Mouse (Mus musculus) hindbrain, embryonic 10.5 days (tissue): ENCODE measurements around the gene Mrps14. TPM values are rescaled to one million over a fixed set of nuclear protein-coding genes. Genes with fewer than 3 reads are reported as not detected.

Source experiments
- DNase-seq: peaks from one replicate; pipeline ENCODE4 v3.0.0-alpha.2; 2017; ENCODE audit warnings: low spot score
- H3K27ac ChIP-seq: fragments of 300-500 bp; sonication (generic); 2 replicates; pipeline ENCODE4 v1.5.1; 2016; ENCODE audit warnings: mild to moderate bottlenecking, moderate library complexity
- H3K27me3 ChIP-seq: fragments of 300-500 bp; sonication (generic); 2 replicates; pipeline ENCODE4 v1.6.1; 2016; ENCODE audit warnings: mild to moderate bottlenecking; ENCODE audit not compliant: poor library complexity, insufficient read depth, severe bottlenecking
- H3K36me3 ChIP-seq: fragments of 300-500 bp; sonication (generic); 2 replicates; pipeline ENCODE4 v1.6.1; 2016; ENCODE audit warnings: mild to moderate bottlenecking, moderate library complexity
- H3K4me1 ChIP-seq: fragments of 300-500 bp; sonication (generic); replicated peaks from 2 replicates; pipeline ENCODE4 v1.6.1; 2016; ENCODE audit warnings: mild to moderate bottlenecking
- H3K4me3 ChIP-seq: fragments of 300-500 bp; sonication (generic); 2 replicates; pipeline ENCODE4 v1.5.1; 2016; ENCODE audit warnings: mild to moderate bottlenecking, moderate library complexity
- H3K9me3 ChIP-seq: fragments of 300-500 bp; sonication (generic); 2 replicates; pipeline ENCODE4 v1.6.1; 2016; ENCODE audit warnings: mild to moderate bottlenecking, moderate library complexity
- WGBS: fragments of 180-500 bp; shearing (Covaris S2); methylation state at CpG from one replicate; pipeline ENCODE4 v1.1.7; 2016; 5-methylcytosine and 5-hydroxymethylcytosine counted together
- polyA plus RNA-seq: library from polyadenylated mRNA; unstranded; fragments of >200 nt; fragmentation: Nextera tagmentation; extraction: Ambion mirVana; gene quantifications from 2 replicates; pipeline ENCODE4 v1.2.1, GENCODE M21; 2016

The Mrps14 gene
- polyA plus RNA-seq, 1 experiment from 2014 or later, result 240 TPM

DNA sequence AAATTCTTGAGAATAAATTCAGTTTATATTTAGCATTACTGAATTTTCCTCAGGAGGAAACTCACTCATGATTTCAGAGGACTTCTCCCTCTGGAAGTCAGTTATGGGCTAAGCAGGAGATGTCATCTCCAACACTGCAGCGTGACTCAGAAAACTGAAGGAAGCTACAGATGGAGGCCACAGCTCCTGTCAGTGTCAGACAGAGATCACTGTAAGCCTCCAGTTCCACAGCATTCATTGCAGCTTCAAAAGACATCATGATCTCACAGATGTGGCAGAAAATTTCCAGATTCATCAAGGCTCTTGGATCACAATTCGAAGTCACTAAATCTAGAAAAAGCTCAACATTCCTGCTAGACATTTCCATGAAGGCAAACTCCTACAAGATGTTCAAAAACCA lies 43.0 kb downstream of the Mrps14 start:
- Histone ChIP-seq H3K9me3 (0 out of 2 replicates have a peak, but pooled peaks cover 3% of the 10 kb centered on the region), H3K27ac (no peak overlapping the region), H3K27me3 (no peaks in the 10 kb centered on the region), H3K36me3 (no peaks in the 10 kb centered on the region), H3K4me1 (no peaks in the 10 kb centered on the region), H3K4me3 (no peak overlapping the region)
- 97% methylated on average over 2 of the region's 2 CpGs for WGBS
- DNase-seq, result no peak

DNA sequence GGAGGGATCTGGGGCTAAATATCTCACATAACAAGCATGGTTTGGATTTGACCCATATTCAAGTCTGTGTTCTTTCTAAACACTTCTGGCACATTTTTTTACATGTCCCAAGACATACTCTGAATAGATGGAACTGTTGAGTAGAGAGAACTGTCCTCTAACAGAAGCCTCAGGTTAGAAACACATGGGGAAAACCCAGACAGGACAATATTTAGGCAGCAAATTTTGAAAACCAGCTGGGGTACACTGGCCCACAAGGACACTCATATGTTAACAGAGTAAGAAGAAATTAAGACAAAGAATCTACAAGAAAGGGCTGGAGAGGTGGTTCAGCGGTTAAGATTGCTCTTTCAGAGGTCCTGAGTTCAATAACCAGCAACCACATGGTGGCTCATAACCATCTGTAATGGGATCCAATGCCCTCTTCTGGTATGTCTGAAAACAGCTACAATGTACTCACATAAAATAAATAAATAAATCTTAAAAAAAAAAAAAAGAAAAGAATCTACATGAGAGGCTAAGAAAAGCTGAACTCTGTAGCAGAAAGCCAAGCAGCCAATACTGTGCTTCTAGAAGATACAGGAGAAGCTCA lies 43.9 kb downstream of the Mrps14 start:
- H3K36me3 ChIP-seq, result no peaks in the 10 kb centered on the region
- no peak overlapping the region for H3K4me3 ChIP-seq
- H3K27me3 ChIP-seq, result no peaks in the 10 kb centered on the region
- H3K27ac ChIP-seq, result no peak overlapping the region
- no peaks in the 10 kb centered on the region for H3K4me1 ChIP-seq
- 89% methylated on average over 1 of the region's 1 CpGs for WGBS
- DNase-seq, result no peak
- H3K9me3 ChIP-seq, result 0 out of 2 replicates have a peak, but pooled peaks cover 3% of the 10 kb centered on the region

DNA sequence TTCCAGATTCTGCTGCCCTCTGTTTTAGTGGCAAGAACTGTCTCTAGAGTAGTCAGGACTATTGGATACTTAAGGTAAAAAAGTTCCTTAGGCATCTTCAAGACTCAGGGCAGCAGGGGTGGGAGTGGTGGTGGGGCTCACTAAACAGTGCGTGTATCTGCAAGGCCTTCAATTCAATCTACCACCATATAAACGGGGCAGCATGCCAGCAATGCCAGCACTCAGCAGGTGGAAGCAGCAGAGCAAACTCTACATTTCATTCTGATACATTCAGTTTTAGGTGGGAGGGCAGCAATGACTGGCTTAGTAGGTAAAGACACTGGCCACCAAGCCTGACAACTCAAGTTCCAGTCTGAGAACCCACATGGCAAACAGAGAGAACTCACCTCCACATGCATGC lies 45.1 kb downstream of the Mrps14 start:
- WGBS, result 93% methylated on average over 2 of the region's 2 CpGs
- H3K9me3 ChIP-seq, result 0 out of 2 replicates have a peak, but pooled peaks cover 3% of the 10 kb centered on the region
- H3K4me1 ChIP-seq, result no peaks in the 10 kb centered on the region
- no peaks in the 10 kb centered on the region for H3K27me3 ChIP-seq
- H3K4me3 ChIP-seq, result no peak overlapping the region
- no peaks in the 10 kb centered on the region for H3K36me3 ChIP-seq
- H3K27ac ChIP-seq, result no peak overlapping the region
- DNase-seq, result no peak

DNA sequence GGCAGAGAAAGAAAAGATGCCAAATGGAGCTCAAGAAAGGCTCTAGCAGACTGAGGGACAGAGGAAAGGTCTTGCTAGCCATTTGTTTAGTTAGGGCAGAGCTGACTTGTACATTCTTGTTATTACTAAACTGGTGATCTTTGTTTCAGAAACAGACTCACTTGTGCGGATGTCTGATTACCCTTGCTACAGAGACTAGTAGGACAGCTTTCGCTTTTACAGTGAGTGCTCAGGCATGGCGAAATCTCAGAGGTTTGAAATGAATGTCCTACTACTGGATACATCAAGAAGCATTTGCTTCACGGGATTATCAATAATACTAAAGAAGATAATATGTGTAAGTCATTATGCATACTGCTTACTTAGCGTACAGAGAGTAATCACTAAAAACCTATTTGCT lies 49.7 kb downstream of the Mrps14 start:
- 89% methylated on average over 5 of the region's 5 CpGs for WGBS
- no peak for DNase-seq
- Histone ChIP-seq H3K27ac (no peak overlapping the region), H3K36me3 (no peaks in the 10 kb centered on the region), H3K4me1 (no peaks in the 10 kb centered on the region), H3K27me3 (no peaks in the 10 kb centered on the region), H3K4me3 (no peak overlapping the region), H3K9me3 (0 out of 2 replicates have a peak, but pooled peaks cover 3% of the 10 kb centered on the region)

DNA sequence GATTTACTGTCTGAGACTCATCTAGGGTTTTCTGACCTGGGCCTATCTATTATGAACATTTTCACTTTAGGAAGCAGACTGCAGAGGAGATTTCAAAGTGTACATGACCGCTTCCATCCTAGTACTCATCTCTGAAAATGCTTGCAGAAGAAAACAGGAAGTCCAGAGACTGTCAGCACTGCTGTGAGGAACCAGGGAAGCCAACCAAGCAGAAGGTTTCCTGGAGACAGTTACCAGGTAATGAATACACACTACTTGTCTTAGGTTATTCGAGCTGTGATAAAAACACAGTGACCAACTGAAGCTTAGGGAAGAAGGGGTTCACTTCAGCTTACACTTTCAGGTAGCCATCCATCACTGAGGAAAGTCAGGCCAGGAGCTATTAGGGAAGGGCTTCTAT lies 50.9 kb downstream of the Mrps14 start:
- no peak for DNase-seq
- H3K27me3 ChIP-seq, result no peaks in the 10 kb centered on the region
- no peaks in the 10 kb centered on the region for H3K9me3 ChIP-seq
- WGBS, result 80% methylated on average over 2 of the region's 2 CpGs
- no peaks in the 10 kb centered on the region for H3K36me3 ChIP-seq
- H3K4me1 ChIP-seq, result 0 out of 2 replicates have a peak, but pooled peaks cover 2% of the 10 kb centered on the region
- no peak overlapping the region for H3K27ac ChIP-seq
- no peak overlapping the region for H3K4me3 ChIP-seq

DNA sequence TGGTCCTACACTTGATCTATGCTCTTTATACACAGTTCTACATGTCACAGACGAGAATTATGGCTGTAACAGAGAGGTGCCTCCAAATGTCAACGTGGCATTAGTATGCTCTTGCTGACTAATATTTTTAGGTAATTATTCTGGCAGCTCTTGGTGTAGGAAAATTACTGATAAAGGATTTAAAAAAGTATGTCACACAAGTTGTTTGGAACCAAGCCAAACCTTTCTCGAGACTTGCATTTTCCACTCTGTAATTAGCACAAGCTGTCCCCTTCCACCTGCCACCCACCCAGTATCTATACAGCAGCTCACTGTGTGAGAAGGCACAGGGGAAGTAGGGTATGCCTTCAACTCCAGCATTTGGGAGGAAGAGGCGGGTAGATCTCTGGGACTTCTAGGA lies 51.8 kb downstream of the Mrps14 start:
- 86% methylated on average over 4 of the region's 4 CpGs for WGBS
- DNase-seq, result no peak
- no peak overlapping the region for H3K4me3 ChIP-seq
- H3K27ac ChIP-seq, result no peak overlapping the region
- H3K4me1 ChIP-seq, result 0 out of 2 replicates have a peak, but pooled peaks cover 2% of the 10 kb centered on the region
- H3K9me3 ChIP-seq, result no peaks in the 10 kb centered on the region
- H3K36me3 ChIP-seq, result no peaks in the 10 kb centered on the region
- no peaks in the 10 kb centered on the region for H3K27me3 ChIP-seq

DNA sequence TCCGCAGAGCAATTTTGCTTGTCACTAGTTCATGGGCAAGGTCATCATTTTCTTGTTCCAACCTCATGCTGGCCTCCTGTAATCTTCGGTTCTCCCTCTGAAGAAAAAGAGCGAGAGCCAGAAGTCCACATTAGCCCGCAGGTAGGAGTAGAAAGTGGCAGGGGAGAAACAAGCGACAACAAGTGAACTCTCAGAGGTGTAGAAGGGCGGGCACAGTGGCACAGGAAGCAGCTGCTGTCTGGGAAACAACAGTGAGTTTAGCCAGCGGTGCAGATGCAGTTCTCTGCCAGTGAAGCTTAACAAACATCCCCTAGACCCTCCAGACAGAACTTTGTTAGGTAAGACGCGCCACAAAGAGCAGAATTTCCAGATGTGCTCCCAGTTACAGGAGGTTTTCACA lies 52.5 kb downstream of the Mrps14 start:
- 84% methylated on average over 9 of the region's 9 CpGs for WGBS
- H3K27me3 ChIP-seq, result no peaks in the 10 kb centered on the region
- no peak for DNase-seq
- H3K4me3 ChIP-seq, result no peak overlapping the region
- H3K27ac ChIP-seq, result no peak overlapping the region
- 0 out of 2 replicates have a peak, but pooled peaks cover 2% of the 10 kb centered on the region for H3K4me1 ChIP-seq
- no peaks in the 10 kb centered on the region for H3K36me3 ChIP-seq
- no peaks in the 10 kb centered on the region for H3K9me3 ChIP-seq

DNA sequence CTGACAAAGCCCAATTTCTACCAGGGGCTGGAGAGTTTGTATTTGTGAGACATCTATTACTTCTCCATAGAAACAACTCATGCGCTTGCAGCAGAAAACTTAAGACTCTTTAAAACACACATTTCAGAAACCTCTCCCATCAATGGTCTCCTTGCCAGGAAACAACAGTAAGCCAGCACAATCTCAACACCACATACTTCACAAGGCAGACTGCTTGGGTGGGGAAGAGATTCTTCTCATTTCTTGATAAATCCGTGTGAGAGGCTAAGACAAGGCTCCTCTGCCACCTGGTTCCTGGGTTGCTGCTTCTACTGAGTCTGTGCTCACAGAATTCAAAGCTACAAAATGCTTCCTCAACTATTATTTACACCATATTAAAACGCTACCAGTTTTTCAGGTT lies 54.8 kb downstream of the Mrps14 start:
- DNase-seq, result no peak
- H3K27me3 ChIP-seq, result no peaks in the 10 kb centered on the region
- H3K36me3 ChIP-seq, result no peaks in the 10 kb centered on the region
- H3K4me3 ChIP-seq, result no peak overlapping the region
- 0 out of 2 replicates have a peak, but pooled peaks cover 2% of the 10 kb centered on the region for H3K4me1 ChIP-seq
- no peak overlapping the region for H3K27ac ChIP-seq
- 83% methylated on average over 3 of the region's 3 CpGs for WGBS
- H3K9me3 ChIP-seq, result no peaks in the 10 kb centered on the region

DNA sequence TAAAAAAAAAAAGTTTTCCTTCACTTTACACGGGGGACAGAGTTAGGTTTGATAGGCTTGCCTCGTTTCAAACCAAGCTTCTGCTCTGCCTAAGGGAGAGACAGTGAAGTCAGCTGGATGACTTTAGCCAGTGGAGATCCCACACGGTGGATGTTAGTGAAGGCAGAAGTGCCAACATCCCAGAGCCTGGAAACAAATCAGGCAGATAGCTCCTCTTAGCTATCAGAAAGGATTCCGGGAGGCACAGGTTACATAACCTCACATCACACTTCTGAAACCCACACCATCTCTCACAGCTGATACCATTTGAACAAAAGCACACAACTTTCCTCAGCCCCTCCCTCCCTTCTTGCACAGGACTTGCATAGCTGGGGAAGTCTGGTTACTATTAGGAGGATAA lies 55.8 kb downstream of the Mrps14 start:
- Histone ChIP-seq H3K4me3 (no peak overlapping the region), H3K27me3 (no peaks in the 10 kb centered on the region), H3K27ac (no peak overlapping the region), H3K36me3 (no peaks in the 10 kb centered on the region), H3K9me3 (no peaks in the 10 kb centered on the region), H3K4me1 (0 out of 2 replicates have a peak, but pooled peaks cover 2% of the 10 kb centered on the region)
- no peak for DNase-seq
- 70% methylated on average over 4 of the region's 4 CpGs for WGBS

DNA sequence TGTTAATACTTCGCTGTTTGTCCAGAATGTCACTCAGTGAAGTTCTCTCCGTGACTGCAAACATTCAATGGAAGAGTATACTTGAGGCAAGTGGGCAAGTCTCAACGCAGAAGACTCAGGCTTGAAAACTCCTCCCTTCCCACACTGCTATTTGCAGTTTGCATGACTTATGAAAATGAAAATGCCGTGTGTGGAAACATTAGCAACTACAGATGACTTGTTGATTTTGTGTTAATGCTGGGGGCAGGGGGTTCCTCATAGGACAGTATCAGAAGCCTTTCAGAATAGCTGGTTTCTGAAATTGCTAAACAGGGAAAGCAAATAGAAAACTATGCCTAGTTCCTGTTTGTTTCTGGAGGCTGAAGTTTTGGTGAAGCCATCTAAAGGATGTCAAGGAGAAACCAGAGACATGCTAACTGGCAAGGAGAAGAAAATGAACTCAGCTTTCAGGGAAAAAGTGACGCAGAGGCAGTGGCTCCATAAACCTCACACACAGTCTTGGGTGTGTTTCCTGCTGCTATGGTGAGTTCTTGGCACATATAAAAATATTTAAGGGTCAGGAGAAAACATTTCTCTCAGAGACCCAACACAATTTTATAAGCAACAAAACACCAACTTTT lies 56.5 kb downstream of the Mrps14 start:
- Histone ChIP-seq H3K27ac (no peak overlapping the region), H3K4me3 (no peak overlapping the region), H3K9me3 (no peaks in the 10 kb centered on the region), H3K36me3 (no peaks in the 10 kb centered on the region), H3K4me1 (0 out of 2 replicates have a peak, but pooled peaks cover 2% of the 10 kb centered on the region), H3K27me3 (no peaks in the 10 kb centered on the region)
- WGBS, result 79% methylated on average over 5 of the region's 5 CpGs
- no peak for DNase-seq

Other genes starting within 250 kb of the Mrps14 start
- gene 4930523C07Rik, start 150.8 kb upstream of the Mrps14 start, polyA plus RNA-seq, result 1.7 and 2.9 TPM in 2 replicates
- 0.07 TPM in 1 of 2 replicates, not detected in the other for gene Tnn, start 41.6 kb upstream of the Mrps14 start, polyA plus RNA-seq
- 237 and 328 TPM in 2 replicates for gene Cacybp, start 17.7 kb downstream of the Mrps14 start, polyA plus RNA-seq